Mouse (Mus musculus) NIH3T3 (cell line): ENCODE results near the gene Add1.

Source experiments
- DNase-seq: peaks from one replicate; pipeline ENCODE4 v3.0.0-alpha.2; 2012; ENCODE audit warnings: low read depth

Add1 gene

GRCm38 (mm10) chr5:34608226-34608625, 34.8 kb downstream of the Add1 start:
- DNase-seq = no peak

- DNase-seq = no peak
Measured at GRCm38 (mm10) chr5:34609966-34610365, 36.5 kb downstream of the Add1 start.

DNA sequence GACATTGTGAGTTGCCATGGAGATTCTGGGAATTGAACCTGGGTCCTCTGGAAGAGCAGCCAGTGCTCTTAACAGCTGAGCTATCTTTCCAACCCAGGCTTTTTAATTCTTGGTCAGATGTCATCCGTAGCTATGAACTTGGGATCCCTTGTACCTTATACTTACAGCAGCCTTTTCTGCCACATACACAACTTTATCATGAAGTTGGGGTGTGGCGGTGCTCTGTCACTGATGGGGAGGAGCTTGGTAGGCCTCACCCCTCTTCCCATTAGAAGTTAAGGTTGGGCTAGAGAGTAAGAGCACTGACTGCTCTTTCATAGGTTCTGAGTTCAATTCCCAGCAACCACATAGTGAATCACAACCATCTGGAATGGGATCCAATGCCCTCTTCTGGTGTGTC, 59.5 kb downstream of the Add1 start:
- no peak for DNase-seq

DNA sequence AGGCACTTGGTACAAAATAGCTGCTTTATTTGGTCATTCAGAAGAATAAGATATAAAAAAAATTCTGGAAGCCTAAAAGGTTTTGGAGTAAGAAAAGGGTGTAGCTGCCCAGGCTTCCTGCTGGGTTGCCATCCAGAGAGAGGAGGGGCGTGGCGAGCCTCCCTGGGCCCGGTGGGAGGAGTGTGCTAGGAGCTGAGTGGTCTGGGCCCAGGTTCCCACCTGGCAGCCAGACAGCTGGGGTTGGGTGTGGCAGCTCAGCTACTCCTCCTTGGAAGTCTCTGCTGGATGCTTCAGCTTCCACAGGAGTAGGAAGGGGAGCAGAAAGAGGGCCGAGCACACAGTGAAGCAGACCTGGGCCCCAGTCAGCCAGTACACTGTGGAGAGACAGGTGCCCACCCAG, 60.2 kb downstream of the Add1 start:
- peak; percentile 38 for DNase-seq

DNA sequence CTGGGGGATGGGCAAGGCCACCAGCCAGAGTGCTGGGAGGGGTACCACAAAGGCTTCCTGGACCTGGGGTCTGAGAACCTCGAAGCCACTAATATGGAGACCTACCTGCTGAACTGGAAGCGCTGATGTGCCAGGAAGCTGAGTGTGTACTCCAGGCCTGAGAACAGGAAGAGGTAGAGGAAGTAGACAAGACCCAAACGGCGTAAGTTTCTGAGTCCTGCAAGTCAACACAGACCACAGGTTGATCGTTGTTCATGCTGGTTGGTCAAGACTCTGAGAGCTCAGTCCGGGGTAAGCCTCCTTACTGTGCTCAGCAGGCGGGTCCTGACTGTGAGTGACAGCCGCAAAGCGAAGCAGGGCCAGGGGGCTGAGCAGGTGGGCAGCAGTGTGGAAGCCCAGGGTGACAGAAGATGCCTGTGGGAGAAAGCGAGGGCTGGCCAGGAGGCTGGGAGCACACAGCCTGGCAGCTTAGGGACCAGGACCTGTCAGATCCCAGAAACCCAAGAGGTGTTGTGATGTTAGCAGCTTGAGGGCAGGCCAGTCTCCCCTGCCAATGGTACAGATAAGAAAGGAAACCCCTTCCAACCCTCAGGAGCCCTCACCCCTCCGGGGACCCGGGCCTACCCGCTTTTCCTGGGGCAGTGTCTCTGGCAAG, 61.4 kb downstream of the Add1 start:
- DNase-seq = no peak

GRCm38 (mm10) chr5:34635665-34636192, 62.3 kb downstream of the Add1 start:
- DNase-seq = peak; percentile 38

- DNase-seq = peak; percentile 89
Measured at GRCm38 (mm10) chr5:34636481-34637287, 63.2 kb downstream of the Add1 start, which contains the start of gene Mfsd10. Gene Mfsd10, minus strand, starts transcription at chr5:34637212.

- peak; percentile 29 for DNase-seq
Measured at GRCm38 (mm10) chr5:34637591-34638156, 64.2 kb downstream of the Add1 start.

GRCm38 (mm10) chr5:34641991-34642390, 68.5 kb downstream of the Add1 start:
- no peak for DNase-seq

DNA sequence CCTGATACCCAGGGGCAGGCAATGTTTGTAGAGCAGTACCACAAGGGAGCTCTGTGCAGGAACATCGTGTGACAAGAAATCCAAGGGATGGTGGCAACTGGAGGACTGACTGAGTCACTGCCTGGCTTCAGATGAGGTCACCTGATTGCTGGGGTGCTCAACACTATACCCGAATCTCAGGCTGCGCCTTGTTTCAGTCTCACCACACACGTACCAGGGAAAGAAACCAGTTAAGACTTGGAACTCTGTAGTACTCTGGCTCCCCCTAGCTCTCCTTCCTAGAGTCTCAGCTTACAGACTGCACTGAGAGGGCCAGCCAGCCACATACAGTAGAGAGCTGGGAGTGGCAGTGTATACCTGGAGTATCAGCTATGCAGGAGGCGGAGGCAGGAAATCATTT, 69.5 kb downstream of the Add1 start:
- DNase-seq = peak; percentile 81

GRCm38 (mm10) chr5:34647581-34647980, 74.1 kb downstream of the Add1 start:
- peak; percentile 80 for DNase-seq

DNA sequence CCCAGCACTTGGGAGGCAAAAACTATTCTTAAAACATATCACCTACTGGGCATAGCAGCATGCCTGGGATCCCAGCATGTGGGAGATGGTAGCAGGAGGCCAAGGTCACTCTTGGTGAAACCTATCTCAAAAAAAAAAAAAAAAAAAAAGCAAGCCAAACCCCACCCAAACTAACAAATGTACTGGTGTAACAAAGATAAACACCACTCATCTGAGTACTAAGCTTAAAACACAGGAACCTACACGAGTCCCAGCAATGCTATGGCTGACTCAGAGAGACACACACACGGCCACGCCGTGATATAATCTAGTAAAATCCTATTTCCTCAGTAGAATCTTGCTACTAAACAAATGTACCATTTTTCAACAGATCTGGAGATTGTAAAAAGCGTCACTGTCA, 79.5 kb downstream of the Add1 start:
- no peak for DNase-seq

DNA sequence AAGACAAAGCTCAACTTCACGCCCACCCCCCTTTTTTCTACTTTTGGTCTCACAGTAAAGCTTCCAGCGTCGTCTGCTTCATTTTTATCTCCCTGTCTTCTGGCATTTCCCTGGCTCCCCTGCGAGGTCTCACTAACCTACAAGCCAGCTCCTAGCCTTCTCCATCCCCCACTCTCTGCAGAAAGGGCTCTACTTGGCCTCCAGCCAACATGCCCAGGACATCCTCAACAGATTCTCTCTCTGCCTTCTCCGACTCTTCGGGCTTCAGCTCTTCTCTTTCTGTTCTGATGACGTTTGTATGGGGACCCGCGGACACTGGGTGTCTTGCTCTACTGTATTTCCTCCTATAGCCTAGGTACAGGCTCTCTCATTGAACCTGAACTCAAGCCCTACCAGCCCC, 81.4 kb downstream of the Add1 start:
- no peak for DNase-seq

GRCm38 (mm10) chr5:34657556-34657955, 84.1 kb downstream of the Add1 start:
- no peak for DNase-seq

DNA sequence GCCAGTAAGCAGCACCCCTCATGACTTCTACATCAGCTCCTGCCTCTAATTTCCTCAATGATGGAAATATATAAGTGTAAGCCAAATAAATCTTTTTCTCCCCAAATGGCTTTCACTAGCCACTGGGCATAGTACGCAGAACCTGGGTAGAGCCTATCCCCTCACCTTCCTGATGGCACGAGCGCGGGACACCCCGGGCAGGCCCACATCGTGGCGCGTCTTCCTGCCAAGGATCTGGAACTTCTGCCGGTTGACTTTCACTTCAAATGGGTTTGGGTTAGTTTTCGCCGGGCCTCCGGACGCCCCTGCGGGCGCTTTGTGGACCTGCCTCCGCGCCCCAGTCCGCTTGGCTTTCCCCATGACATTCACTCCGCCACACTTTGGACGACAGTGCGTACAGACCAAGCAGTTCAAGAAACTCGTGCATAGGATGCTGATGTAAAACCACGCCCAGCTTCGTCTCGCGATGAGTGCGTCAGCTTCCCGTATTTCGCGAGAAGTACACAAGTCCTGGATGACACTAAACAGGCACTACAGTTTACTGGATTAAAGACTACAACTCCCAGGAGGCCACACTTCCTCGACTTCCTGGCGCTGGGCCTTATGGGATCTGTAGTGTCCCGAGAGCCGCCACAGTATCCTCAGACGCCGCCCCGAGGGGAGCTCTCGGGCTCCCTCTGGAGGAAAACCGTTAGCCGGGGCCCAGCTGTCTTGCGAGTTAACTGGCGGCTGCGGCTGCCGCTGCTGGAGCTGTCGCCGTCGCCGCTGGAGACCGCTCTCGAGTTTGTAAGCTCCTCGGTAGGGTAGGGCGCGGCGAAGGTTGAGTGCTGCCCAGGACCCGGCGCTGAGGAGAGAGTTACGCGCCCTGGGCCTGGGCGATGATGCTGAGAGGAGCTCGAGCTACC, 86.5 kb downstream of the Add1 start, which contains the start of the genes Nop14 and Grk4:
Gene Nop14 (minus strand): TSS at position 463 of the 905 bp plus-strand sequence.
Gene Grk4 (plus strand): TSS at position 694 of the 905 bp plus-strand sequence.
- peak; percentile 100 for DNase-seq

GRCm38 (mm10) chr5:34660591-34661130, 87.2 kb downstream of the Add1 start:
- peak; percentile 55 for DNase-seq

DNA sequence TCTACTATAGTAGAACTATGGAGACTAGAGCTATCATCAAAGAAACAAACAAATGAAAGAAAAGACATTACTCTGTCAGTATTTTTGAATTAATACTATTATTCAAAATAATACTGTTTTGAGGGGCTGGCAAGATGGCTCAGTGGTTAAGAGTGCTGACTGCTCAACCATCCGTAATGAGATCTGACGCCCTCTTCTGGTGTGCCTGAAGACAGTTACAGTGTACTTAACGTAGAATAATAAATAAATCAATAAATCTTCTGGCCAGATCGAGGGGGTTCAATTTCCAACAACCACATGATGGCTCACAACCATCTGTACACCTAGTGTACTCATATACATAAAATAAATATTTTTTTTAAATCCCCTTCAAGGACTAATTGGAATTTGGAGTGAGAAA, 88.4 kb downstream of the Add1 start:
- no peak for DNase-seq

- peak; percentile 53 for DNase-seq
Measured at GRCm38 (mm10) chr5:34663231-34663630, 89.8 kb downstream of the Add1 start.

DNA sequence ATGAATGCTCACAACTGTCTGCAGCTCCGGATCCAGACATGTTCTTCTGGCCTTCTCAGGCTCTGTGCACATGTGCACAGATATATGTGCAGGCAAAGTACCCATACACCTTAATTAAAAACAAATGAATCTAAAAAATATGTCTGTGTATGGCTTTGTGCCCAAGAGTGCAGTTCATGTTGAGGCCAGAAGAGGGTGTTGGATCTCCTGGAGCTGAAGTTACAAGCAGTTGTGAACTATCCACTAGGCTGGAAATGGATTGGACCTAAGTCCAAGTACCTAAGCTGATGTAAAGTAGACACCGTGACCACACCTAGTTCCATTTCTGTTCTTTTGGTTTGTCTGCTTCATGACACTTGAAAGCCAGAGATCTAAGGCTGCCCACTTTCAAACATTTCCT, 96.0 kb downstream of the Add1 start:
- peak; percentile 14 for DNase-seq

- peak; percentile 39 for DNase-seq
Measured at GRCm38 (mm10) chr5:34670280-34670679, 96.8 kb downstream of the Add1 start.
